Mouse (Mus musculus): ENCODE results near the gene Zfp428. TPM values are rescaled to one million over a fixed set of nuclear protein-coding genes. Genes with fewer than 3 reads are reported as not detected.

Zfp428 gene
- polyA plus RNA-seq, 1 experiment from 2014 or later, result 282 TPM

GRCm38 (mm10) chr7:24524978-24525377 is 18.2 kb downstream of the Zfp428 start:
- no peaks in the 10 kb centered on the region for H3K27me3 ChIP-seq (replicated peaks)
- 82% methylated on average over 6 of the region's 6 CpGs for WGBS
- no peak for ATAC-seq (ENCODE audit: low FRiP score)
- no peaks in the 10 kb centered on the region for H3K36me3 ChIP-seq
- no peak overlapping the region for H3K4me2 ChIP-seq
- H3K27ac ChIP-seq (replicated peaks), result no peak overlapping the region
- H3K9me3 ChIP-seq (replicated peaks), result no peaks in the 10 kb centered on the region
- peaks cover 25% of the 10 kb centered on the region for H3K4me1 ChIP-seq
- H3K9ac ChIP-seq (replicated peaks), result no peak overlapping the region
- H3K4me3 ChIP-seq (replicated peaks), result no peak overlapping the region

GRCm38 (mm10) chr7:24525686-24526420 is 19.0 kb downstream of the Zfp428 start:
- peaks cover 25% of the 10 kb centered on the region for H3K4me1 ChIP-seq
- peak overlapping the region; percentile 65 for H3K27ac ChIP-seq (replicated peaks)
- H3K4me3 ChIP-seq (replicated peaks), result no peak overlapping the region
- no peak overlapping the region for H3K4me2 ChIP-seq
- WGBS, result 77% methylated on average over 12 of the region's 12 CpGs
- no peaks in the 10 kb centered on the region for H3K36me3 ChIP-seq
- no peaks in the 10 kb centered on the region for H3K9me3 ChIP-seq (replicated peaks)
- ATAC-seq (ENCODE audit: low FRiP score), result no peak
- H3K9ac ChIP-seq (replicated peaks), result peak overlapping the region; percentile 26; the same call in 1 of the 2 replicates
- no peaks in the 10 kb centered on the region for H3K27me3 ChIP-seq (replicated peaks)

DNA sequence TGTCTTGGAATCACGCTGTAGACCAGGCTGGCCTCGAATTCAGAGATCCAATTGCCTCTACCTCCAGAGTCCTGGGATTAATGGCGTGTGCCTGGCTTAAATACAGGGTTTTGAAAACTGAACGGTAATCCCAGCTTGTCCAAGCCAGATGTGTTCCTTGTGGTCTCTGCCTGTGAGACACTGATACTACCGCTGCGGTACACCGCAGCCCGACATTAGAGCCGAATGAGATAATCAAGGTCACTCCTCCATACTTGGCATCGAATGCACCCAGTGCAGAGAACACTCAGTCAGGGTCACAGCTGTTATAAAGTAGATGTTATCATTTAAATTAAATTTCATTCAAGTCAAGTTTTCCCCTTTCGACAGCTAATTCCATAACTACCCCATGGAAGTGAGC is 22.1 kb downstream of the Zfp428 start:
- no peak overlapping the region for H3K9ac ChIP-seq (replicated peaks)
- H3K27me3 ChIP-seq (replicated peaks), result no peaks in the 10 kb centered on the region
- peaks cover 9% of the 10 kb centered on the region; the same call in 1 of the 2 replicates for H3K36me3 ChIP-seq
- peaks cover 51% of the 10 kb centered on the region for H3K4me1 ChIP-seq
- no peak overlapping the region for H3K4me3 ChIP-seq (replicated peaks)
- no peak overlapping the region for H3K4me2 ChIP-seq
- ATAC-seq (ENCODE audit: low FRiP score), result no peak
- no peak overlapping the region for H3K27ac ChIP-seq (replicated peaks)
- WGBS, result 95% methylated on average over 11 of the region's 11 CpGs
- no peaks in the 10 kb centered on the region for H3K9me3 ChIP-seq (replicated peaks)

DNA sequence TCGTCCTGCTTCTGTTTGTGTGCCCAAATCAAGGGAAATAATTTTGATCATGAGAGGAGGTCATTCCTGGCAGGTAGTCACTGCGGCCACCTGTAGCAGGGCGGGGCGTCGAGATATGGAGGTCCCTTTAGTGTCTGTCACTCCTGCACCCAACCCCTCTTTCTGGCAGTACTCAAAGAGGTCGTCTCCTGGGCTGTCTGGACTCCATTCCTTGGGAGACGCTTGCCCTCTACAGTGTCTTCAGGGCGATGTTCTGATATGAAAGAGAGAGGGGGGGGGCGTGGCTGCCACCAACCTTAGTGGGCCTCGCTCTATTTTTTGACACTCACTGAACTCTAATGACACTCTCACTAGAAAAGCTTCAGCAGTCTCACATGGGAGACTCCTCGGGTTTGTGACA is 22.8 kb downstream of the Zfp428 start:
- Histone ChIP-seq H3K27ac (replicated peaks) (peak overlapping the region; percentile 95), H3K9ac (replicated peaks) (peak overlapping the region; percentile 71), H3K36me3 (peaks cover 16% of the 10 kb centered on the region; the same call in 1 of the 2 replicates), H3K4me2 (peak overlapping the region; percentile 93), H3K4me3 (replicated peaks) (peak overlapping the region; percentile 62), H3K27me3 (replicated peaks) (no peaks in the 10 kb centered on the region), H3K9me3 (replicated peaks) (no peaks in the 10 kb centered on the region), H3K4me1 (peaks cover 58% of the 10 kb centered on the region)
- peak; percentile 2; the same call in 1 of the 2 replicates for ATAC-seq (ENCODE audit: low FRiP score)
- 62% methylated on average over 11 of the region's 11 CpGs for WGBS

DNA sequence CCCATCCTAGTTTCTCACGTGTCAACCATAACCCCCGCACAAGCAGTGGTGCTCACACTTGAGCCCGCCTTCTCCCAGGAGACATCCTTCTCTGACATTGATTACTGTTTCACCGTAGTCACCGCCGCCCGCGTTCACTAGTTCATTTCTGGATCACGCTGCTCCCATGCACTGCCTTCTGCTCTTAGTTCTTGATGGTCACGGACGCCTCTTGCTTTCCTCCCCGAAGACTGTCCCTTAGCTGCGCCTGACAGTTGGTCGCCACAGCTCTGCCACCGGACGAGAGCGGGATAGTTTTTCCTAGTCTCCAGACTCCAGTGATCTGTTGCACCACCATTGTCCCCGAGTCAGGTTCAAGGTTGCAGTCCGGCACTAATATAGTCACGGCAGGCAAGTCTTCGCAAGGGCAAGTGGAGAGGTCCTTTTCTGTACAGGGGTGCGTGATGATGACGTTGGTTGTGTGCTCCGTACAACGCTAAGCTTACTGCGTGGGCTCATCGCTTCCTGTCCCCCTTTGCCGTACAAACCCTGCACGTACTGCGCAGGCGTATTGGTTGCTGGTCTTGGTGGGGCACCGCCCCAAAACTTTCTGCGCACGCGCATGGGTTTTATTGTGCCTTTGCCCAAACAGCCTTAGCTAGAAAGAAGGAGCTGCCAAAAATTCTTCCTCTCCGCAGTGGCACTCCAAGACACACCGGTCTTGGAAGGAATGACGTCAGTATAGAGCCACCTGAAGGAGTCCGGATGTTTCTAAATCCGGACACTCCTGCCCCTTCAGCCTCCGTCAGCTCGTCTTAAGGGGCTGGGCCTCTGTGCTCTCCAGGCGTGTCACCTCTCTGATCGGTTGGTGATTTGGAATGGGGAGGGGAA is 23.5 kb downstream of the Zfp428 start, which contains the start of gene Irgq:
Irgq (plus strand) TSS at position 628 of the 870 bp plus-strand sequence.
- Histone ChIP-seq H3K27ac (replicated peaks) (peak within 1 kb of the TSS; percentile 95), H3K4me1 (peaks cover 64% of the 10 kb centered on the region), H3K9ac (replicated peaks) (peak within 1 kb of the TSS; percentile 87), H3K4me3 (replicated peaks) (peak within 1 kb of the TSS; percentile 62), H3K9me3 (replicated peaks) (no peaks in the 10 kb centered on the region), H3K27me3 (replicated peaks) (no peaks in the 10 kb centered on the region), H3K4me2 (peak within 1 kb of the TSS; percentile 93), H3K36me3 (peaks cover 21% of the 10 kb centered on the region)
- peak; percentile 94 for ATAC-seq (ENCODE audit: low FRiP score)
- under 1% methylated on average over 44 of the region's 44 CpGs for WGBS

GRCm38 (mm10) chr7:24531211-24531971 is 24.6 kb downstream of the Zfp428 start:
- peak overlapping the region; percentile 87 for H3K9ac ChIP-seq (replicated peaks)
- WGBS, result under 1% methylated on average over 43 of the region's 43 CpGs
- no peaks in the 10 kb centered on the region for H3K9me3 ChIP-seq (replicated peaks)
- peaks cover 58% of the 10 kb centered on the region for H3K4me1 ChIP-seq
- ATAC-seq (ENCODE audit: low FRiP score), result peak; percentile 43
- H3K36me3 ChIP-seq, result peaks cover 29% of the 10 kb centered on the region
- peak overlapping the region; percentile 95 for H3K27ac ChIP-seq (replicated peaks)
- no peaks in the 10 kb centered on the region for H3K27me3 ChIP-seq (replicated peaks)
- H3K4me2 ChIP-seq, result peak overlapping the region; percentile 93
- peak overlapping the region; percentile 62 for H3K4me3 ChIP-seq (replicated peaks)

GRCm38 (mm10) chr7:24533031-24533571 is 26.3 kb downstream of the Zfp428 start:
- Histone ChIP-seq H3K9me3 (replicated peaks) (no peaks in the 10 kb centered on the region), H3K27ac (replicated peaks) (no peak overlapping the region), H3K4me1 (peaks cover 51% of the 10 kb centered on the region), H3K27me3 (replicated peaks) (no peaks in the 10 kb centered on the region), H3K4me2 (peak overlapping the region; percentile 27; the same call in 1 of the 2 replicates), H3K9ac (replicated peaks) (no peak overlapping the region), H3K36me3 (peaks cover 30% of the 10 kb centered on the region), H3K4me3 (replicated peaks) (no peak overlapping the region)
- ATAC-seq (ENCODE audit: low FRiP score), result no peak
- 67% methylated on average over 28 of the region's 28 CpGs for WGBS

GRCm38 (mm10) chr7:24533806-24534205 is 27.0 kb downstream of the Zfp428 start:
- no peak overlapping the region for H3K9ac ChIP-seq (replicated peaks)

DNA sequence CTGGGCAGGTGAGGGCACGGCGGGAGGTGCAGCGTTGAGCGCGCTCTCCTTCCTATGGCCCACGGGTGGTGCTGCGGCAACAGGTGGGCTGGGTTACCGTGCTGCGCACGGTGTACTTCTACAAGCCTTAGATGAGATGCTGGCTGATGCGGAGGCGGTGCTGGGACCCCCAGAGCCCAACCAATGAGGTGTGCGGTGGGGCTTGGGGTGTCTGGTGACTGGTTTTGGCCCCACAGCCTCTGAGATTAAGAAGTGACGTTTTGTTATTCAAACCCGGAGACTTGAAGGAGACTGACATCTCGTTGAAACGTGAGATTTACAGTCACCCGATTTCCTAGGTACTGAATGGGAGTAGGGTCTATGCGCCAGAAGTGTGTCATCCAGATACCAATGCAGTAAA is 27.5 kb downstream of the Zfp428 start:
- Histone ChIP-seq H3K27me3 (replicated peaks) (no peaks in the 10 kb centered on the region), H3K4me3 (replicated peaks) (peak overlapping the region; percentile 4; the same call in 1 of the 2 replicates)

More at GRCm38 (mm10) chr7:24533806-24534205, 27.0 kb downstream of the Zfp428 start:
- WGBS, result 33% methylated on average over 33 of the region's 42 CpGs
- no peak for ATAC-seq (ENCODE audit: low FRiP score)
- Histone ChIP-seq H3K4me2 (peak overlapping the region; percentile 27), H3K9me3 (replicated peaks) (no peaks in the 10 kb centered on the region), H3K27ac (replicated peaks) (no peak overlapping the region), H3K27me3 (replicated peaks) (no peaks in the 10 kb centered on the region), H3K4me1 (peaks cover 51% of the 10 kb centered on the region), H3K36me3 (peaks cover 30% of the 10 kb centered on the region), H3K4me3 (replicated peaks) (peak overlapping the region; percentile 4; the same call in 1 of the 2 replicates)

GRCm38 (mm10) chr7:24537081-24537480 is 30.3 kb downstream of the Zfp428 start:
- WGBS, result 66% methylated on average over 4 of the region's 4 CpGs
- Histone ChIP-seq H3K4me1 (peaks cover 30% of the 10 kb centered on the region), H3K9ac (replicated peaks) (no peak overlapping the region), H3K4me3 (replicated peaks) (no peak overlapping the region), H3K27me3 (replicated peaks) (no peaks in the 10 kb centered on the region), H3K9me3 (replicated peaks) (no peaks in the 10 kb centered on the region), H3K36me3 (peaks cover 30% of the 10 kb centered on the region), H3K27ac (replicated peaks) (no peak overlapping the region), H3K4me2 (no peak overlapping the region)
- ATAC-seq (ENCODE audit: low FRiP score), result no peak

More for the DNA sequence above, 27.5 kb downstream of the Zfp428 start:
- peaks cover 30% of the 10 kb centered on the region for H3K36me3 ChIP-seq
- H3K27ac ChIP-seq (replicated peaks), result no peak overlapping the region
- peaks cover 46% of the 10 kb centered on the region for H3K4me1 ChIP-seq
- no peak for ATAC-seq (ENCODE audit: low FRiP score)
- no peaks in the 10 kb centered on the region for H3K9me3 ChIP-seq (replicated peaks)
- no peak overlapping the region for H3K9ac ChIP-seq (replicated peaks)
- H3K4me2 ChIP-seq, result peak overlapping the region; percentile 27
- WGBS, result 28% methylated on average over 19 of the region's 19 CpGs

GRCm38 (mm10) chr7:24537591-24537990 is 30.8 kb downstream of the Zfp428 start:
- no peak overlapping the region for H3K4me2 ChIP-seq
- 0 out of 2 replicates have a peak overlapping the region, but pooled peaks have one; percentile 23 for H3K27ac ChIP-seq (replicated peaks)
- H3K9ac ChIP-seq (replicated peaks), result no peak overlapping the region; the same call in 1 of the 2 replicates
- no peaks in the 10 kb centered on the region for H3K27me3 ChIP-seq (replicated peaks)
- H3K36me3 ChIP-seq, result peaks cover 27% of the 10 kb centered on the region
- H3K9me3 ChIP-seq (replicated peaks), result no peaks in the 10 kb centered on the region
- 80% methylated on average over 5 of the region's 5 CpGs for WGBS
- H3K4me1 ChIP-seq, result peaks cover 25% of the 10 kb centered on the region
- no peak for ATAC-seq (ENCODE audit: low FRiP score)
- H3K4me3 ChIP-seq (replicated peaks), result no peak overlapping the region

Measured in neural tube, embryonic 15.5 days (tissue).